Mouse (Mus musculus) CH12.LX (cell line): ENCODE measurements around the gene Ilf3.
"Not testable (repeated sequence)": the region's sequence is repeated elsewhere in the genome, so short reads cannot be mapped to it uniquely, and the experiment has no call there.

Source experiments
- CTCF ChIP-seq, 2 experiments: IDR thresholded peaks in 1 of 2; conservative IDR thresholded peaks in 1 of 2; 2 replicates each; pipeline ENCODE4 v1.5.1; 2011 to 2012; ENCODE audit warnings: low read depth in 2 of 2, low read length in 2 of 2, improper control_type of control experiment in 1 of 2, inconsistent platforms in 1 of 2, mild to moderate bottlenecking in 1 of 2, moderate library complexity in 1 of 2
- GABPA ChIP-seq: IDR thresholded peaks from 2 replicates; pipeline ENCODE4 v1.6.1; 2012; ENCODE audit warnings: low read depth, low read length, improper control_type of control experiment, inconsistent platforms; ENCODE audit not compliant: insufficient replicate concordance
- POLR2A ChIP-seq: IDR thresholded peaks from 2 replicates; pipeline ENCODE4 v1.6.1; 2011; ENCODE audit warnings: low read depth, mild to moderate bottlenecking, improper control_type of control experiment, low read length

DNA sequence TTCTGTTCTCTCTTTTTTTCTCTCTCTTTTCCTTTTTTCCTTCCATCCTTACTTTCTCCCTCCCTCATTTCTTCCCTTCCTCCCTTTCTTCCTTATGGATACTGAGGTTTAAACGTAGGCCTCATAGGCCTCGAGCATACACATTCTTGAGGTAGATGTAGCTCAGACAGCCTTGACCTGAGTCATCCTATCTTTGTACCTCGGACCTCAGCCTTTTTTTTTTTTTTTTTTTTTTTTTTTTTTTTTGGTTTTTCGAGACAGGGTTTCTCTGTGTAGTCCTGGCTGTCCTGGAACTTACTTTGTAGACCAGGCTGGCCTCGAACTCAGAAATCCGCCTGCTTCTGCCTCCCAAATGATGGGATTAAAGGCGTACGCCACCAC is 44.8 kb upstream of the Ilf3 start:
- TF ChIP-seq GABPA; CTCF (conservative IDR thresholded peaks at IDR 0.05 in 1 of 2, IDR thresholded peaks at IDR 0.05 in 1 of 2; ENCODE audit: low read depth in 2 of 2, low read length in 2 of 2); POLR2A: not testable (repeated sequence)
